Mouse (Mus musculus) adrenal gland, adult (tissue): ENCODE measurements around the gene Rgn.

ENCODE experiments used
- DNase-seq, 2 experiments: peaks; one replicate each; pipeline ENCODE4 v3.0.0; 2022 to 2023; ENCODE audit warnings: low spot score in 1 of 2; ENCODE audit not compliant: inconsistent age in 2 of 2

Rgn gene

DNA sequence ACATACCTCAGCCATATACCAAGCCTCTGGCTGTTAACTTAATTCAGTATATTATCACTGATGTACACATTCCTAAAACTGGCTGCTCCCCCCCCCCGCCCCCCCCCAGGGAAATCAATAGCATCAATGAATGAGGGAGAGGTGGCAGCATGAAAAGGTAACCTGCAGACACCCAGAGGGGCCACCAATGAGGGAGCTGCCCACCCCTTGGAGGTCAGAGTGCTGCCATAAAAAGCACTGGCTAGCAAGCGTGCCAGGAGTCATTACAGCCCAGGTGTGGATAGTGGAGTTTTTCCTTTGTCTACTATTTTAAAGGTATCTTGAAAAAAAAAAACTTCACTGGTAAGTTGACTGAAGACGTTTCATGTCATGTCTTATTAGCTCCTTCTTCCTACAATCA, at the start of gene Rgn:
TSS of gene Rgn (plus strand) at position 256 of the 400 bp plus-strand sequence.
- DNase-seq, result no peak

DNA sequence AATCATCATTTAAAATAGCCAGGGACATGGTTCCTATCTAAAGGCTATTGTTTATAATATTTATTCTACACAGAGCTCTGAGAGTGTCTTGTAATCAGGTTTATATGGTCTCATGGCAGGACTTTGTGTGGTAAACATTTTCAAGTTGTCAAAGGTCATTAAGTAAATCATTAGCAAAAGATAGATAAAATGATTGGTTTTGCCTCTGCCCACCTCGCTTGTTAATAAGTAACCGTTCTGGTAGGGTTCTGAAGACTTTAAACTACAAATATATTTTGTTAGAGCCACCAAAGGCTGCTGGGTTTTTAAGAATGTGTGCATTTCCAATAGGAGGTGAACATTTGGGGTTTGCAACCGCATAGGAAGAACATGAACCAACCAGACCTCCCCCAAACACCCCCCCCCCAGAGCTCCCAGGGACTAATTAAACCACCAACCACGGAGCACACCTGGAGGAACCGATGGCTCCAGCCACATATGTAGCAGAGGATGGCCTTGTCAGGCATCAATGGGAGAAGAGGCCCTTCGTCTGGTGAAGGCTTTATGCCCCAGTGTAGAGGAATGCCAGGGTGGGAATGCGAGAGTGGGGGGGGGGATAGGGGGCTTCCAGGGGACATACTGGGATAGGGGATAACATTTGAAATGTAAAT, 29.2 kb upstream of the Rgn start:
- no peak for DNase-seq

DNA sequence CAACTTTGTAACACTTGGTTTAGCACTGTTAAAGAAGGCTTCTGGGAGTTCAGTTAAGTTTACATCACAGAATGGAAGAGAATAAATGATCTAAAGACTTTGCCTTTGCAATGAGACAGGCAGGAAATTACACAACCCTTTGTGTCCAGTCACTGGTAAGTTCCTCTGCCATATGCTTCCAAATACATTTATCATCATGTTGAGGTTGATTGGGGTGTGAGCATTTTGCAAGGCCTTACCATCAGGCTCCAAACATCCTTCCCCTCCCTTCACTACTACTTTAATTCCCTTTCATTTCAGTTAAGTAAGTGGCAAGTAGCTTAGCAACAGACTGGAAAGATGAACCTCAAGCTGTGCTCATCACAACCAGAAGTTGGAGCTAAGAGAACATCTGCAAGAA, 28.0 kb upstream of the Rgn start:
- DNase-seq, result no peak

DNA sequence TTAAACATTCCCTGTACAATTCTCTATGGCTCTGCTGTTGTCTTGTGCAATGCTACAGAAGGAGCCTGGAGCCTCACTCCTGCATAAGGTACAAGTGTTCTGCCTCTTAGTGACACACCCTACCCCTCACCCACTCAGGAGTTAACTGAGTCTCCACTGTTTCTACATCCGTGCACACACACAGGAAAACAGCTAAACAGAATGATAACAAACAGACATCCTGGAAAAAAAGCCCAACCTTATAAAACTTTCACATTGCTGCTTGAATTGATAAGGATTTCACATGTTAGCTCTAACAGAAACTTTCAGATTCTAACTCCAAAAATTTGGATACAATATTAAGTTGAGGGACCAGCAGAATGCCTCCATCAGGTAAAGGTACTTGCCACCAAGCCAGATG, 17.0 kb upstream of the Rgn start:
- DNase-seq, result no peak

DNA sequence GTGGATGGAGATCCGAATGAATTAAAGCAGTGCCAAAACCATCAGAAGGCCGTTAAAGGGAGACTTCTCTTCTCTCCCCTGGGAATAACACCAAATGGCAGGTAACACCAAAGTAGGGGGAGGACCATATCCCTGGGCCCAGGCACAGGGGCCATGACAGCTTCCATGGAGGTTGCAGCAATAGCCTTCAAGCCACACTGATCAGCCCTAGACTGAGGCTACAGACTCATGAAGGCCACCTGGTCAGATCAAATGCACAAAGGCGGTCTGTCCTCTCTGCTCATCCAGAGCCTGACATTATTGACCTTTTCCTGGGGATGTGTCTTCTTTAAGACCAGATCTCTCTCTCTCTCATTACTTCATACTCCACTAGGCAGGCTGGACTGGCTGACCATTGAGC, 5.7 kb upstream of the Rgn start:
- DNase-seq, result no peak

DNA sequence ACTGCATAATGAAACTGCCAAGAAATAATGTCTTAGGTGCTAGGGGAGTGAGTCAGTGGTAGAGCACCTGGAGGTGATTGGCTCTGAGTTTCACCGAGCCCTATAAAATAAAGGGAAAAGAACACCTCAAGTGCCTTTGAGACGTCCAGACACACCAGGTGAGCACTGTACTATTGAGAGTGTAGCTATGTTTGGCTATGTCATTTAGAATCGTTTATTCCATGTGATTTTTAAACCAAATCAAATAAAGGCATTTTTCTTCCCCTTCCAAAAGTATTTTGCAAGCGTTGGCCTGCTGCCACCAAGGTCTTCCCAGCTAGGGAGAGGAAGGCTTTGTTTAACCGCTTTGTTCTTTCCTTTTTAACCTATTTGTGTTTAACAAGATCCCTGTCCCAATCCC, 2.0 kb upstream of the Rgn start:
- DNase-seq, result peak; percentile 49 to 87

DNA sequence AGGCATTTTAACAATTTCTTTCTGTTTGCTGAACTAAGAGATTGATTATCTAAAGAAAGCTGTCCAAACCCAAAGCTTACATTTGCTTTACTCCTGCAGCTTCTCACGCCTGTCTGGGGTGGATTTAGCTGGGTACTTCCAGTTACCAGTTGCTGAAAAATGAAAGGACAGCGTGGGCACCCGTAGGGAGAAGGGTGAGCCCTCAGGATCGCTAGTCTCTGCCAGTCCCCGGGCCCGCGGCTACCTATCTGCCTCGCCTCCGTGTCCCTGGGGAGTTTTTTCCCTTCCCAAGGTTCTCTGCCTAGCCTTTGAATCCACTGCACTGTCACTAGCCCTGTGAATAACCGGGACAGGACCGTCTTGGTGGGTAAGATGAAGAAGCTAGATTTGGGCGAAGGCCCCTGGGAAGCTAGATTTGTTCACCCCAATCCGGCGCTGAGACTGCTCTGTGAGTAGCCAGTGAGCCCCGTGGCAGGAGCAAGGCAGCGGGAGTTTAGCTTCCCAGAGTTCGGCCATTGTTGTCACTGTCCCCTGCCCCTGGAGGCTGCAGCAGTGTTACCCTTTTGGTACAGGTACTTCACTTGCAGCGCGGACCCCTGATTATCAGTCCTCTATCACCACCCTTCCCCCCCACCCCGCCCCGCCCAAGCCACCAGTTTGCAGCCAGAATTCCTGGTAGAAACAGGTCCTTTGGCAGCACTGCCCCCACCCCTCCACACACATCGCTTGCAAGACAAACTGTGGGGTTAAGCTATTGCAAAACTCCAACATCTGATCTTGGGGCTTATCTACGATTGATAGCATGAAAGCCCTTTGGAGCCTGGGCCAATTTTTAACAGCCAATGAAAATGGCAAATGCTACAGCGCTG, 1.3 kb upstream of the Rgn start:
- peak; percentile 54 to 86 for DNase-seq

DNA sequence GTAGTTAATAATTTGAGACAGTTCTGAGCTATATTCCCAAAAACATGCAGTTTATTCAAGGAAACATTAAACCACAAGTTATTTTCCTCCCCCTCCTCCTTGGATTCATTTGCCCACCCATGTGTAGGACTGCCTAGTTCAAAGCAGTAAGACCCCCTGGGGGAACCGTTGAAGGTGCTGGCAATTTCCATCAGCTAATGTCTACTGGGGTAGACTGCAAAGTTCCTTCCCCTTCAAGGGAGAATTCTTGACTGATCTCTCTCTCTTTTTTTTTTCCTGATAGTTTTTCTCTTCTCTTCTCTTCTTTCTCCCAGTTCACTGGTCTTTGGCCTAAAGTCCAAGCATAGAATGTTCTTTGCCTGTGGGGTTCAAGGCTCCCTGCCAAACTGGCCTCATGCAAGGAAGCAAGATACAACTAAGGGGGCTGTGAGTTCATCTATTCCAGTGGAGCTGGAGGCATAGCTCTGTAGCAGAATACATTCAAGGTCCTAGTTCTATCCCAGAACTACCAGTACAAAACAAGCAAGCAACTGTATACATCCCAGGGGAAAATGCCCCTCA, 627 bp upstream of the Rgn start:
- DNase-seq, result peak in 1 of 2 experiments; percentile 10

DNA sequence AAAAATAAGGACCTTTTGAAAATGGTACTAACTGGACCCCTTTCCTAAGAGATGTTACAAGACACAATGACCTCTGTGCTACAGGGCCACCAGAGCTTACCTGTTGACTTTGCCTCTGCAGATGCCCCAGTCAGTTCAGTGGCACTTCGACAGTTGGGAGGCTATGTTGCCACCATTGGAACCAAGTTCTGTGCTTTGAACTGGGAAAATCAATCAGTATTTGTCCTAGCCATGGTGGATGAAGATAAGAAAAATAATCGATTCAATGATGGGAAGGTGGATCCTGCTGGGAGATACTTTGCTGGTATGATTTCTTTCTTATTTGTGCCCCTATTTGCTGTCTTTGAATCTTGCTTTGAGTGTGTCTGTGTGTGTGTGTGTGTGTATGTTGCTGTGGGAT, 2.6 kb downstream of the Rgn start:
- no peak for DNase-seq

DNA sequence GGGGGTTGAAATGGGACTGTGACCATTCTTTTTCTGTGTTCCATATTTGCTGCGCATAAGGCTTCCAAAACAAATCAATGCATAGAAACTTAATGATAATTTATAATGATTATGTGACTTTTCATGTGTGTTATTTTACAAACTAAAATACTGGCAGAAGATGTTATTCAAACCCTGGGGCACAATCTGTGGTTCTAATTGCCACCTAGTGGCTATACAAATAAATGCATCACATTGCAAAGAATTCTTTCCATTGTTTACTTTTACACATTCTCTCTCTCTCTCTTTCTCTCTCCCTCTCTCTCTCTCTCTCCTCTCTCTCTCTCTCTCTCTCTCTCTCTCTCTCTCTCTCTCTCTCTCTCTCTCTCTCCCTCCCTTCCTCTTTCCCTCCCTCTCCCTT, 12.3 kb downstream of the Rgn start:
- DNase-seq, result peak in 1 of 2 experiments; percentile 33

DNA sequence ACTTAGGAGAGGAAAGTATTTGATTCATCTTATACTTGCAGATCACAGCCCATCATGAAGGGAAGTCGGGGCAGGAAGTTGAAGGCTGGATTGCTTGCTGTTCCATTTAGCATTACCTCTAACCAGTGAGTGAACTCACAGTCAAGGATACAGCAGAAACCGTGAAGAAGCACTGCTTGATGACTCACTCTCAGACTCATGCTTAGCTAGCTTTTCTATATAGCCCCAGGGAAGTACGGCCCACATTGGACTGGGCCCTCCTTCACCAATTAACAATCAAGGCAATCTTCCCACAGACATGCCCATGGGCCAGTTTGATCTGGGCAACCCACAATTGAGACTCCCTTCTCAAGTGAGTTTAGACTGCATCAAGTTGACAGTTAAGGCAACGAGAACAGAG, 14.4 kb downstream of the Rgn start:
- DNase-seq, result peak; percentile 4 to 59

DNA sequence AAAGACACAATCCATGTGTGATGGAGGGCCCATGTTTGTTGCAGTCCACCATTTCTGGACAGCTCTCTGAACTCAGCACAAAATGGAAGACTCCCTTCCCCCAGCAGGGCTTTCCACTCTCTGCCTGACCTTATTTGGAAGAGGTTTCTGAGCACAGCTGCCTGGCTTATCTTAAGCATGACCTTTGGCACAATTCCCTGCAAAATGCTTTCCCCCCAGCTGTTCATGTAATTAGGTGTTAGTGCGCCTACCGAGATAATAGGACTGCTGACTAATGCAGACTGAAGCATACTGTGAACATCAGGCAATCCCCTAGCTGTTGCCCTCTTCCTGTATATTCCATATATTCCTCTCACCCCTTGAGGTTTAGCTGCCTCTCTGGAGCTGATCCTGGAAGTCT, 21.4 kb downstream of the Rgn start:
- DNase-seq, result peak; percentile 13 to 49

DNA sequence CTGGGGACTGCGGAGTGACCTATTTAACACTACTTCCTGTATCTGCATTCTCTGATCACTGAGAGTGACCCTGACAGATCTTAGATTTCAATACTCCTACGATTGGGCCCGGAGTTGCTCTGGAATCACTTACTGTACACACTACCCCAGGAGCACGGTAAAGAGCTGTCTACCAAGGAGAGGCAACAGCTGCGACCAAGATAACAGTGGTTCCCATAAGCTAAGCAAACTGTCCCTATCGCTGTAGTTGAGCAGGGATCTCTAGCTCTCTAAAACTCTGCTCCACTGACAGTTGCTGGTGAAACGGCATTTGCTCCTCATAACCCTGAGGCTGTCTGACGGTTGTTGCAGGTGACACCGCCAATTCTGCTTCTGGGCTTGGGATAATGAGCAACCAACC, 23.1 kb downstream of the Rgn start:
- no peak for DNase-seq

DNA sequence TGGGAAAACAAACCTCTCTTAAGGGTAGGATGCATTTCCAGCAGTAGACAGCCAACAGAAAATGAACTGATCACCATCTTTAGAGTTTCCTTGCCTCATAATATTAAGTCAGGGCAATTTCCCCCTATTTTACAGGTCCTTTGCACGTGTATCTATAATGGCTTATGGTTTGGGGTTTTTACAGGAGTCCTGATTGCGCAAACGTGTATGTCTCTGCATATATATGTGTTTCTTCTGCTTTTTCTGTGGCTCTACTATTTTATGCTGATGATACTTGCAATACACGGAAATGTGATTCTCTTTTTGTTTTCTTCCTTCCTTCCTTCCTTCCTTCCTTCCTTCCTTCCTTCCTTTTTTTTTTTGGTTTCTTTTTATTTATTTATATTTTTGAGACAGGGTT, 24.3 kb downstream of the Rgn start:
- DNase-seq, result no peak

DNA sequence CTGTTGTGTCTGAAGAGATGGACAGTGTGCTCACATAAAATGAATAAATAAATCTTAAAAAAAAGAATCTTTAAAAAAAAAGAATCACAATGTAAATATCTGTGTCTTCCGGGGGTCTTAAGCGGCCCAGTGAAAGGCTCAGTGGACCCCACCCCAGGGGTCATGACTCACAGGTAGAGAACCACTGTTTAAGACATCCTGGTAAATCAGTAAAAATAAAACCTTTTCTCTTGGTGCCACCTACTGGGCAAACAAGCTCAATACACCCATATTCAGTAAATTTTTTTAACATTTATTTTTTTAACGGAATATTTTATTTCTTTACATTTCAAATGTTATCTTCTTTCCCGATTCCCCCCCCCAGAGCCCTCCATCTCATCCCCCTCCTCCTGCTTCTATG, 38.4 kb downstream of the Rgn start:
- DNase-seq, result peak in 1 of 2 experiments; percentile 62

DNA sequence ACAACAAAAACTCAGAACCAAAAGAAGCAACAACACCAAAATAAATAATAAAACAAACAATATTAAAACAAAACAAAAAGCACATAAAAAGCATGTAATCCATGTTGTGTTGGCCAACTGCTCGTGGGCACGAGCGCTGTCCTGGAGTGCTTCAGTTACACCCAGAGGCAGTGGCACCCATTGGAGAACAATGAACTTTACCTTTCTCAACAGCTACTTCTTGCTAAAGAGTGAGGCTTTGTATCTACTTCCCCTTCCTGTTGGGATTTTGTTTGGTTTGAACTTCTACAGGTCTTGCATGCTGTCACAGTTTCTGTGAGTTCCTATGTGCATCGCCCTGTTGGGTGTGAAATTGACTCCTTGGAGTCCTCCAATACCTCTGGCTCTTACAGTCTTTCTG, 58.9 kb downstream of the Rgn start:
- DNase-seq, result no peak
